Mouse (Mus musculus) CD4-positive helper T cell, adult 2 months (primary cell): ENCODE measurements around the gene Gm17416.

Experiments used
- DNase-seq: peaks from one replicate; pipeline ENCODE4 v3.0.0-alpha.2; 2012; ENCODE audit warnings: low read depth, missing footprints, low spot score

Gene Gm17416

DNA sequence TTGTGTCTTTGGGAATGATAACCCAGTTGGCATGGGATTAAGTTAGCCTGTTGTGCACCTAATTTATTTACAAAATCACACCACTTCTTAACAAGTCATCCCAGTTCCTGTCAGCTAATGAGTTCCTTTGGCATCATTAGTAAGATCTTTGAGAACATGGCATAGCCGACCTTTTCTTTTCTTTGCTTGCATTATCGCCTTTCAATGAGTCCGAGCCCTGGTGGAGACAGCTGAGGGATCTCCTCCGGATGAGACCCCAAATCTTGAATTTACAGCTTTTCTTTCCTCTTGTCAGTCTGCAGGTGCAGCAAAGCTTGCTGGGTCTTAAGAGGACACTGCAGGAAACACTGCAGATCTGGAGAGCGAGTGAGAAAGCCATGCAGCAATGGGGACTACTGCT lies at the start of gene Gm17416:
Gm17416 (plus strand) TSS at position 301 of the 400 bp plus-strand sequence.
- no peak for DNase-seq

DNA sequence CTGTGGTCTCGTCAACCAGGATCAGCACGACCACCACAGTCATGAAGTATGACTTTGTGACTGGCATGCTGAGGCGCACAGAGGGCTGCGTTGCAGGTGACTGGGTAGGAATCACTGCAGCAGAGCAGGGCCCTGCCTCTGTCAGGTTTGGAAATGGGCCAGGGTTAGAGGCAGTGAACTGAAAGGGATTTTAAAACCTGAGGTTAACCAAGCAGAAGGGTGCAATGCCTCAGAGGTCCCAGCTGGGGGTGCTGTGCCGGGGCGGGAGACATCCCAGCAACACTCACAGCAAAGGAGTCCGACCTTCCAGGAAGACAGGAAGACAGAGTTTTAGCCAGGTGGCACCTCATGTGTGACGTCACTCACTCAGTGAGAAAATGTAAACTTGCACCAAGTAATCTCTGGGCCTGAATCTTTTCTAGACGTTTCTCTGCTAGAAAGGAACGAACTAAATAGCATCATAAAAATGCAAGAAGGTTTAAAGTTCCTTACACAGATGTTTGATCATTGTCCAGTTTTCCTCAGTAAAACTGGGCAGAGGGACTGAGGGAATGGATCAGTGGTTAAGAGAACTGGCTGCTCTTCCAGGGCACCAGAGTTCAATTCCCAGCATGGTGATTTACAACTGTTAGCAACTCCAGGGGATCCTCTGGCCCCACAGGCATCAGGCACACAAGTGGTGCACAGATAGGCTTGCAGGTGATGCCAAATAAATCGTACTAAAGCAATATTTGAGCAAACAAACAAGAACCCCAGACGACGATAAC lies 29.0 kb upstream of the Gm17416 start, which contains the start of gene Defb29:
Defb29 (minus strand) TSS at position 155 of the 767 bp plus-strand sequence.
- DNase-seq: no peak

DNA sequence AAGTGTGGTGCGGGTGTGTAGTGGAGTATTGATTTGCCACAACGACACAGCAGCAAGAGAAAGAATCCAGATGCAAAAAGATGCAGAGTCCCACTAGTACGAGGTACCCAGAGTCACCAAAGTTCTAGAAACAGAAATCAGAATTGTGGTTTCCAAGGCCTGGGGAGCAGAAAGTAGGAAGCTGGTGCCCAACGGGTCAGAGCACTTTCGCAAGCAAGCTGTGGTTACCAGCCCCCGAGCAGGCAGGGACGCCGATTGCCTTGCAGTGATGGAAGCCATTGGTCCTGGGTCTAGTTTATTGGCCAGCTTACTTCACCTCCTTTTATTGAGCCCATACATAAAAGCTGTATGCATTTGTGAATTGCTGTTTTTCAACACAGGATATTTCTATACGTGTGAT lies 27.2 kb upstream of the Gm17416 start:
- DNase-seq: no peak

DNA sequence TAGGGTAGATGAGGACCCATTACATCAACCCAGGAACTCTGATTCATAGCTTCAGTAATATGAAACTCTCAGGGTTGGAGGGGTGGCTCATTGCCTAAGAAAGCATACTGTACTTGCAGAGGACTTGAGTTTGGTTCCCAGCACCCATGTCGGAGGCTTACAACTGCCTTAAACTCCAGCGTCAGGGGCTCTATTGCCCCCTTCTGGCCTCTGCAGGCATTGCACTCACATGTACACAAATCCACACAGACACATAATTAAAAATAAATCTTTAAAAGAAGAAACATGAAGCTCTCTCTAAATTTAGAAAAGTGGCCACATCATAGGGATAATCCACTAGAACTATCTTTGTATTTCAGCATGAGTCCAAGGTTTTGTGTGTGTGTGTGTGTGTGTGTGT lies 26.2 kb upstream of the Gm17416 start:
- DNase-seq: no peak

DNA sequence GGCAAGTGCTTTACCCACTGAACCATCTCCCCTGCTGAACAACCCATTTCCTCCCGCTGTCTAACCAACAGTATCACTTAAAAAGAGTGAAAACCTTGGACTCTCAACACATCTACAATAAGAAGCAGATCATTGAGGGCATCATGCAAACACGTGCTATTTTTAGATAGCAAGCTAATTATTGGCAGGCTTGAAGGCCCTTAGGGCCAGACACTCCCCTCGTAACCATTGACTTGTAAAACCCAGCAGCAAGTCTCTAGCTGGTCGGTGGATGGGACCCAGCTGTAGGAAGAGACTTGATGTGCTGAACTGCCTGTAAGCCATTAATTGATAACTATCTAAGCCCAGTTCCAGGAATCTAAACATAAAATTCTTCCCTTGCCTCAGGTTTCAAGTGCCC lies 25.7 kb upstream of the Gm17416 start:
- no peak for DNase-seq

DNA sequence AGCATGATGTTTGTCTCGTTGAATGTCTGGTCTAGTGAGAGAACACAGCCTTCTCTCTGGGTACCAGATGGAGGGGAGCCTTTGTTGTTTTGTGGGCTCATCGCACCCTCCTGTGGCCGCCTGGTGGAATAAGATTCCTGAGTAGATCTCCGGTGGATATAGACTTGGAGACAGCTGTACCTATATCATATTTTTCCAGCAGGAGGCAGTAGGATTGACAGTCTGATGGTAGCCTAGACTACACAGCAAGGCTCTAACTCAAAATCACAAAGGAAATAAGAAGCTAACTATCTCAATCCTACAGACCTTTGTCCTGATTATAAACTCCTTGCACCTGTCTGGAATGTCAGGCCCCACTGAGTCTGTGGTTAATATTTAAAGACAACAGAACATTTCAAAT lies 24.4 kb upstream of the Gm17416 start:
- no peak for DNase-seq

DNA sequence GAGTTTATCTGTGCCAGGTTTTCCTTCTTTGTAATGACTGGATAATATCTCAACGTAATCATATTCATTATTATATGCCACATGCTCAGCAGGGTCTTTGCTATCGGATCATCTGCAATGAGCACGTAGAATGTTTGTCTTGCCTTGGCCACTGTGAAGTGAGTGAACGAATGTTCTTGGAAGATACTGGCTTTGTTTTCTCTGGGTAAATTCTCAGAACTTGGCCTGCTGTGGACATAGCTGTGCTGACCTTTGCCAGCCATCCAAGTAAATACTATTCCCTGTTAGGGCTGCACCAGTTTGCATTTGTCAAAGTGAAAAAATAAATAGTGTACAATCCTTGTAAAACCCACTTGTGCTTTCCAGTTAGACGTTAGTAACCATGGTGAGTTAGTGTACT lies 21.0 kb upstream of the Gm17416 start:
- DNase-seq: no peak

DNA sequence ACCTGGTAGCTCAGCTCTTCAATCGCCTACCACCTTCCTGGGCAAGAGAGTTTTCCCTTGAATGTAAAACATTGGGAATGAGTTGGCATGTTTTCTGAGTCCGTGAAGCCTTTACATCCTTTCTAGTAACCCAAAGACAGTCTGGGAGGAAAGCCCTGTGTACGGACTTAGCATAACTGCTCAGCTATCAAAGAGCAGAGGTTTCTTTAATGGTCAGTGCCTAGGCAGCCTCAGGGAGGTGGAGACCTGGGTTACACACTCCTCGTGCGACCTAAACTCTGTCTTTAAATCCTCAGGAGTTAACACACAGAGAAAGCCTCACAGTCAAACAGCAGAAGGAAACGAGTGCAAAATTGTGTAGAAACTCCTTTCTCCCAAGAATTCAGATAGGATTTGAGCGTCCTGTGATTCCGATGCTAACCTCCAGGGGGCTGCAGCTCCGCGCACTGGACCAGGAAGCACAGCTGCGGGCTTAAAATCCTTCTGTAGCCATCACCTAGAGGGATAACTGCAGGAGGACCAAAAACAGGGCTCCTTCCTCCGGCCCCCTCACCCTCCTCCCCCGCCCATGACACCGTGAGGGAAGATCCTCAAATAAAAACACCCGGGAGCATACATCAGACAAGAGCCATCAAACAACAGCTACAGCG lies 15.2 kb upstream of the Gm17416 start:
- no peak for DNase-seq

DNA sequence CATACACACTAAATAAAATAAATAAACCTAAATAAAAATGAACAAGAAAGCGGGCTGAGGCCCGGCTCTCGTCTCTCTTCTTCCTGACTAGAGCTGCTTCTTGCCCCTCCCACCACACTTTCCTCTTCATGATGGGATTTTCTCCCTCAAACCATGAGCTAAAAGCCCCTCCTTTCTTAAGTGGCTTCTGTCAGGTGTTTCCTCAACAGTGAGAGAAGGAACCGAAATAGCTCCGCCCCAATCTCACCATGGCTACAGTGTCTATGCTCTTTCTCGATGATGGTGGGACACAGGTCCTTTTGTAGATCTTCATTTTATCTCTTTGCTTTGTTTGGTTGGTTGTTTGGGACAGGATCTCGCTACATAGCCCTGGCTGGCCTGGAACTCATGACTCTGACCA lies 12.5 kb upstream of the Gm17416 start:
- no peak for DNase-seq

DNA sequence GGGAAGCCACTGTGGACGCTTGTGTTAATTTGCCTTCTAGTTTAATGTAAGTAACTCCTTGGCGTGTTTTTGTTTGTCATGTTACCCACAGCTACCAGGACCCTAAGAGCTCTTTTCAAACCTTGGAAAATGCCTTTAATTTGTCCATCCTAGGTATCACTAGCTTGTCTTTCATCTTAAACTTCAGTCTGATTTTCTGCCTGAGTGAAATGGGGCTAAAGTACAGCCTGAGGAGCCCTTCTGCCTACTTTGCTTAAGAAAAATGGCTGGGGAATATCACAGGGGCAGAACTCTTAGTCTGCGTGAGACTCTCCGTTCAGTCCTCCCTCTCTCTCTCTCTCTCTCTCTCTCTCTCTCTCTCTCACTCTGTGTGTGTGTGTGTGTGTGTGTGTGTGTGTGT lies 743 bp downstream of the Gm17416 start:
- DNase-seq: no peak

DNA sequence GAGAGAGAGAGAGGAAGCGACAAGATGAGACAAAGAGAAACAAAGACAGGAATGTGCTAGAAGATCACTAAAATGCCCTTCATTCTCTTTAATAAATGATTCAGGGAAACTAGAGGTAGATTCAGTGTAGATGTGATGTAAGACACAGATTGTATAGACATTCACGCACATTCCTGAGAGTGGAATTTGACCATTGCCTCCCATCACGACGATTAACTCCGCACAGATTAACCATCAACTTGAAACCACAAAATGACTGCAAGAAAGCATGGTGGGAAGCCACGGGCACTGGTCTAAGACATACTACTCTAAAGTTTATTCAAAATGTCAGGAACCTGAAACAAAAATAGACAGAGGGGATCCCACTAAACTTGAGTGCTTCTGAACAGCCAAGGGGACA lies 1.2 kb downstream of the Gm17416 start:
- no peak for DNase-seq

DNA sequence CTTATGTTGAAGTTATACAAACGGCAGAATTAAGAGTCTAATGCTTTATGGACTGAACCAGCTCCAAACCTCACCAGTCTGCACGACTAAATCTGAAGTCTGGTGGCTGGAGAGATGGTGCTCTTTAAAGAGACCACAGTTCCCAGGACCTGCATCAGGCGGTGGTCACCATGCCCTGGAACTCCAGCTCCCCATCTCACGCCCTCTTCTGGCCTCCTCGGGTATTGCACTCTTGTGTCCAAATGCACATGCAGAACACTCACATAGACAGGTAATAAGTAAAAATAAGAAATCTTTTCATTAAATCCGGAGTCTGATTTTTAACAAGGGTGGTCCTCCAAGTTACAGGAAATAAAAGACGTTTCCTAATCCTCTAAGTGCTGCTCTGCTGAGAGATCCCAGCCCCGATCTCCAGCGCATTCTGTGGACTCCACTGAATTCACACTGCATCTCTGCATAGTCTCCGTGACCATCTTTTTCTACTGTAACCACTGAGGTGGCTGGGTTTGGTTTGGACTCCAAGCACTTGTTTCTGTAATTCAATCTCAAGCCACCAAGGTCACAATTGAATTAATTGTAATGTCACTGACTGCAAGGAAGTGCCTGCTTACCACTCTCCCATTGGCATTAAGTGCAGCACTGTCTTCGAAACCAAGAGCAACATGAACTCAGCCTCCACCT lies 3.1 kb downstream of the Gm17416 start, which contains the start of gene Defb21:
Defb21 (plus strand) TSS at position 631 of the 681 bp plus-strand sequence.
- DNase-seq: no peak

DNA sequence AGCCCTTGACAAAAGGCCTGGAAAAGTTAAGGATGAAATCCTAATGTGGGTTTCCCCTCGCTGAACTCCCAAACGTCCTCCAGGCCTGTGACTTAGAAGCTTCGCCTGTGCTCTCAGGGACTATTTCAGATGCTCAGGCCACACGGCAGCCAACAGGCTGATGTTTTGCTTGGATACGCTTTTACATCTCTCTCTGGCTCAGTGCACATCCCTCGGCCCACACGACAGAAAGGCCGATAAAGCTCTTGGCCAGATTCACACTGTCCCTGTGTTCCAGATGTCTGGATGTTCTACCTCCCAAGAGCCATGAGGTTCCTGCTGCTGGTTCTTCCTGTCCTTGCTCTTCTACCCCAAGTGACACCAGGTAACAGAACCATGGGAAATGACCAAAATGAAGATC lies 4.3 kb downstream of the Gm17416 start:
- DNase-seq: no peak

DNA sequence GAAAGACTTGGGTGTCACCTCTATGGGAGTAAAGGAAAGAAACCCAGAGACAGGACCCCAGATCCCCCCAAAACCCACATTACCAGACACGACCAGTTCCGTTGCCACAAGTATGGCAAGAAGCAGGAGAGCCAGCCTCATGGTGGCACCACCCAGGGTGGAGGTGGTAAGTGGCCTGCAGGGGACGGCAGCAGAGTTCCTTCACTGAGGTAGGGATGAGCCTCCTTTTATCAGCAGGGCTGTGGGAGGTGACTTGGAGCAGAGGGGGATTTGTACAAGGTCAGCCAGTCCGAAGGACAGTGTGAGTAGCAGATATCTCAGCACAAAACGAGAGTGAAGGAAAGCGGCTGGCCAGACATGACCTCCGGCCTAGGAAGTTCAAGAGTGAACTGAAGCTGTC lies 11.0 kb downstream of the Gm17416 start, which contains the start of gene Defb19:
Defb19 (minus strand) TSS at position 206 of the 400 bp plus-strand sequence.
- DNase-seq: no peak

DNA sequence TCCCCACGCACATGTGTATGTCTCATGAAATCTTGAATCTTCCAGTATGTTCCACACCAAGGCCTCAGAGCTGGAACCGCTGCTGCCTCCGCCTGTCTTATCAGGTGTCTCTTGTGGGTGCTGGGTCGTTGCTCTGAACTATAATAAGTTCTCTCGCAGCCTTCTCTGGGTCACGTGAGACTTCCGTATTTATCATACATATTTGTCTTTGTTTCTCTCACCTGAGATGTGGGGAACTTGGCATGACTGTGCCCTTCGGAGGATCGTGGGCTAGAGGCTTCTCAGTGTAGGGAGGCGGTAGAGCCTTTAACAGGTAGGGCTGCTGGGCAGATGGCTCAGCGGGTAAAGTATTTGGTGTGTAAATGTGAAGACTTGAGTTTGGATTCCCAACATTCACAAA lies 11.5 kb downstream of the Gm17416 start:
- no peak for DNase-seq

DNA sequence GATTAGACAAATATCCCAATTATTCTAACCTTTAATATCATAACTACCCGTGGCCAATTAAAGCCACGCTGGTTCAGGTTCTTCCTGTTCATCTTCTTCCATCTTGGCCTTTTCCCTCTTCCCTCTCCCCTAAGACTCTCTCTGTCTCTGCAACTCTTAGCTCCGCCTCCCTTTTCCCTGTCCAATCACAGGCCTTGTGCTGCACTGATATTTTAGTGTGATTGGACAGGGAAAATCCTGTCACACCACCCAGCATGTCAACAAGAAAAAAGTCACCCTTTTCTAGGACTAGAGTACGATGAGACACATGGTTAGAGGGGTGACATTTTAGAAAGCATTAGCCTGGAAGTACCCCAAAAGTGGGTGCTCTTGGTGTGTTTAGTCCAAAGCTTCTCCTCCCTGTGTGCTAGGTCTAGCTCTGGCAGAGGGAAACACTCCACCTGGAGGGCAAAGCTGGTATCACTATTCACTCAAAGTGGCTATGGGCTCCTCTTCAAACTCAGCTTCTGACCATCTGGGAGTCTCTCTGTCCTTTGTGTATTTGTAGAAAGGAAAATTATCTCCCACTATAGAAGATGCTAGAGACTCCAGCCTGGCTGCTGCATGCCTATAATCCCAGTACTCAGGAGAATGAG lies 17.9 kb downstream of the Gm17416 start:
- DNase-seq: no peak

DNA sequence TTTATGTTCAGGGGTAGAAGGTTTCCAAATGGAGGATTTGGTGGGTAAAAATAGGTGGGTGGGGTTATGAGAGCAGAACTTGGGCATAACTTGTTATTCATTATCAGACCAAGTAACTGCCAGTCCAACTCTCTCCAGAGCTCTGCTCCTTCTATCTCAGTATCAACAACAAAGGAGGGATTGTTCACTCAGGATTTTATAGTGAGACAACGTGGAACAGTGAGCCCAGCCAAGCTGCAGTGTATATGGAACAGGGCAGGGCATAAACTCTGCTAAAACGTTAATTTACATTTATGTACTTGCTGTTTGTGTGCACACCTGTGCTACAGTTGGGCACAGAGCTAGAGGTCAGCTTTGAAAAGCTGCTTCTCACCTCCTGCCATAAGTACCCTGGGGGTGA lies 19.3 kb downstream of the Gm17416 start:
- DNase-seq: no peak

DNA sequence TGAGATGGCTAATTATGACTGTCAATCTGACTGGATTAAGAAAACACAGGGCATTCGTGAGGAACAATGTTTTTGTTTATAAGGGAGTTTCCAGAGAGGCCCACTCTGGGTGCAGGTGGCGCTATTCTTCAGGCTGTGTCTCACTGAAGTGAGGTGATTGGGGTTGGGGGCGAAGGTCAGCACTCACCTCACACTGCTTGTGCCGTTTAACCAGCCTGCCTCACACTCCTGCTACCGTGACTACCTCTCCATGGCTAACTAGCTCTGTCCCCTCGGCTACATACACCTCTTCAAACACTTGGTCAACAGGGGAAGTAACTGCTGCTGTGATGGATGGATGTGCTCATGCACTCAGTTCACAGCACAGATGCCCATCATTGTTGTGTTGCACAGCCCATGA lies 19.9 kb downstream of the Gm17416 start:
- no peak for DNase-seq

DNA sequence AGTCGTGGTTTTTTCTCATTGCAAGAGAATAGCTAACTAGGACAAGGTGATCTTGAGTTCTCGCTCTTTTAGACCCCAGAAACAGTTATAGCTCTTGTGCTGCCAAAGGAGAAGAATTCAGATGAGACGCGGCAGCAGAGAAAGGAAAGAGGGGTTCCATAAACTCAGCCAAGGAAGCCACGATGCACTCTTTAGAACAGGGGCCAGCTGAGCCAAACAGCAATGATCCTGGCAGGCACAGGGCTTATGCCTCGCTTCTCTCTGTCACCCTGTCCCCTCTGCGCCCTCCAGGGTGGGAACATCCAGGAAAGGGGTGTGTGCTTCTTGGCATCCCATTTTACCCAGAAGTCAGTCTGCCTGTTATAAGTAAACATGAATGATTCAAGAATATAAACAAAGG lies 30.2 kb downstream of the Gm17416 start, which contains the start of gene Defb45:
Defb45 (minus strand) TSS at position 101 of the 400 bp plus-strand sequence.
- DNase-seq: no peak

DNA sequence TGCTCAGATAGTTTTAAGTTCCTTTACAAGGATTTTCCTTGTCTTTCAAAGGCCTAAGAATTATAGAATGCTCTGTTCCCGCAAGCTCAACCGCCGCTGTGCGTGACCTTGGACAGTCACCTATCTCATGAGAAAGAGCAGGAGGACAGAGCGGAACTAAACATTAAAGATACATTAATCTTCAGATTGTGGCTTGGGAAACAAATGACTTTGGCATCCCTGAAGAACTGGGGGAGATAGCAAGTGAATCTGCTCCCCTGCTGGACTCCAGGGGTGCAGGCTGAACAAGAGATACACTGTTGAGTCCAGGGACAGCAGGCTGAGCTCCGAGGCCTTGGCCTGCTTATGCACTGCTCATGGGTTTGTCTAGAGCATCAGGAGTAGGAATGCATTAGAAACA lies 30.9 kb downstream of the Gm17416 start:
- DNase-seq: no peak

DNA sequence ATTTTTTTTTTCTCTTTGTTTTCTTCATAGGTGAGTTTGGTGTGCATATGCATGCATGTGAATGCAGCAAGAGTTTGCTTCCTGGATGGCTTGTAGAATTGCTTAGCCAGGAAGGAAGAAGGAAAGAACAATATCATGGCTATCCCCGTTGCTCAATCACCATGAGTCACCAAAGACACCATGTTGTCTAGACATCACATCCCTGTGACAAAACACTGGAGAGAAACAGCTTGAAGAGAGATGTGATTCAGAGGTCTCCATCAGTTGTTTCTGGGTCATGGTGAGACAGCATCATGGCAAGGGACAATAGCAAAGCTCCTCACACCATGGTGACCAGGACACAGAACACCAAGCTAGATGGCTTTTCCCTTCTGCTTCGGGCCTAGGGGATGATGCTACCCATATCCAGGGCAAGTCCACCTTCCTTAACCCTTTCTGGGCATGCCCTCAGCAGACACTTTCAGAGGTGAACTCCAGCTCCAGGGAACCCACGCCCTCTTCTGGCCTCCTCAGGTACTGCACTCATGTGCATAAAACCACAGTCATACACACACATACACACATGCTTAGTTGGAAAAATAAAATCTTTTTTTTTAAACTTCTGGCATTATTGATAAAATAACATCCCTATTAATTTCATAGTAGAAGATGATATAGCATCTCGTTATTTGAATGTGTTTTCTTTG lies 32.3 kb downstream of the Gm17416 start:
- no peak for DNase-seq
